Mouse (Mus musculus): ENCODE measurements around the gene Ms4a15. TPM values are rescaled to one million over a fixed set of nuclear protein-coding genes. Genes with fewer than 3 reads are reported as not detected.

Gene Ms4a15
- total RNA-seq, 1 experiment from 2014 or later: not detected

DNA sequence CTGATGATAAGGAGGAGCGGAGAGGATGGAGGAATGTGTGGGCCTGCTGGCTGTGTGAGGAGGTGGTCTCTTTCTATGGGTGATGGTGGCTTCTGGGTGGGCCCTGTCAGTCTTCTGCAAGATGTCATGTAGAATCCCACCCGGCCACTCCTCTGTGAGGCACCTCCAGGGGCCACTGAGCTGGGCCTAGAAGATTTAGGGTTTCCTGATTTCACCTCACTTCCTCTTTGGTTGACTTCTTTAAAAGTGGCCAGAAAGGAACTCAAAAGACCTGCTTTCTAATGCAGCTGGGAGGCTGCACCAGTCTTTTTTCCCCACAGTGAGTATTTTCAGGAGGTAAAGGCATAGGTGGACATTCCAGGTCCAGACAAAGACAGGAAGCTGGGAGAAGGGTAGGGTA is 62.4 kb downstream of the Ms4a15 start:
- ATAC-seq (ENCODE audit: extremely low read depth, insufficient number of reproducible peaks, low FRiP score, poor library complexity, severe bottlenecking): no peak

Other genes with a start within 250 kb of the Ms4a15 start
- 10.7 and 11.2 TPM in 2 replicates for gene Cd6, start 163.2 kb downstream of the Ms4a15 start, total RNA-seq (2017)
- gene Slc15a3, start 153.5 kb downstream of the Ms4a15 start, total RNA-seq (2017): 54.1 and 61.9 TPM in 2 replicates
- 1.5 and 2.1 TPM in 2 replicates for gene Tmem132a, start 123.3 kb downstream of the Ms4a15 start, total RNA-seq (2017)
- 11.5 and 17.2 TPM in 2 replicates for gene Tmem109, start 111.2 kb downstream of the Ms4a15 start, total RNA-seq (2017)
- gene Prpf19, start 98.0 kb downstream of the Ms4a15 start, total RNA-seq (2017): 32.0 and 58.0 TPM in 2 replicates
- gene Zp1, start 72.6 kb downstream of the Ms4a15 start, total RNA-seq (2017): not detected in 2 replicates
- 0.23 and 0.74 TPM in 2 replicates for gene Ptgdr2, start 56.1 kb downstream of the Ms4a15 start, total RNA-seq (2017)
- gene Ccdc86, start 44.0 kb downstream of the Ms4a15 start, total RNA-seq (2017): 11.7 and 14.3 TPM in 2 replicates
- not detected in 2 replicates for gene Ms4a10, start 18.6 kb downstream of the Ms4a15 start, total RNA-seq (2017)
- not detected in 2 replicates for gene Ms4a18, start 24.8 kb upstream of the Ms4a15 start, total RNA-seq (2017)
- gene Ms4a8a, start 87.9 kb upstream of the Ms4a15 start, total RNA-seq (2017): 1.4 and 3.6 TPM in 2 replicates
- not detected in 2 replicates for gene 1700017D01Rik, start 137.6 kb upstream of the Ms4a15 start, total RNA-seq (2017)
- gene 1700025F22Rik, start 172.1 kb upstream of the Ms4a15 start, total RNA-seq (2017): not detected in 2 replicates
- not detected in 2 replicates for gene Ms4a13, start 203.5 kb upstream of the Ms4a15 start, total RNA-seq (2017)
- gene Ms4a12, start 239.2 kb upstream of the Ms4a15 start, total RNA-seq (2017): not detected in 2 replicates

All from neutrophil, adult 5-6 weeks (primary cell).